Mouse (Mus musculus) liver, embryonic 11.5 days (tissue): ENCODE data around the gene Pygm. TPM values are rescaled to one million over a fixed set of nuclear protein-coding genes. Genes with fewer than 3 reads are reported as not detected.

Source experiments
- ATAC-seq: fragments of 200-750 bp; cut with Nextera tagmentation; replicated peaks from 2 replicates; pipeline ENCODE4 v1.8.0; 2017; ENCODE audit warnings: moderate number of reproducible peaks, mild to moderate bottlenecking, moderate TSS enrichment, moderate library complexity; ENCODE audit not compliant: low FRiP score
- DNase-seq: peaks from one replicate; pipeline ENCODE4 v3.0.0-alpha.2; 2017; ENCODE audit warnings: low spot score
- H3K27ac ChIP-seq: fragments of 300-500 bp; sonication (generic); 2 replicates; pipeline ENCODE4 v1.5.1; 2014; ENCODE audit warnings: mild to moderate bottlenecking, low read depth, low read length, control low read depth
- H3K27me3 ChIP-seq: fragments of 300-500 bp; sonication (generic); replicated peaks from 2 replicates; pipeline ENCODE4 v1.6.1; 2014; ENCODE audit warnings: low read length, mixed read lengths; ENCODE audit not compliant: control insufficient read depth, insufficient read depth
- H3K36me3 ChIP-seq: fragments of 300-500 bp; sonication (generic); 2 replicates; pipeline ENCODE4 v1.6.1; 2014; ENCODE audit warnings: mild to moderate bottlenecking, low read length, moderate library complexity, mixed read lengths; ENCODE audit not compliant: control insufficient read depth, insufficient read depth
- H3K4me1 ChIP-seq: fragments of 300-500 bp; sonication (generic); replicated peaks from 2 replicates; pipeline ENCODE4 v1.6.1; 2014; ENCODE audit warnings: low read length, mixed read lengths; ENCODE audit not compliant: control insufficient read depth, insufficient read depth
- H3K4me2 ChIP-seq: fragments of 300-500 bp; sonication (generic); 2 replicates; pipeline ENCODE4 v1.6.1; 2014; ENCODE audit warnings: mild to moderate bottlenecking, control low read depth, moderate library complexity
- H3K4me3 ChIP-seq: fragments of 300-500 bp; sonication (generic); 2 replicates; pipeline ENCODE4 v1.5.1; 2014; ENCODE audit warnings: low read depth, low read length, control low read depth
- H3K9ac ChIP-seq: fragments of 300-500 bp; sonication (generic); 2 replicates; pipeline ENCODE4 v1.6.1; 2014; ENCODE audit warnings: low read depth, low read length, control low read depth
- H3K9me3 ChIP-seq: fragments of 300-500 bp; sonication (generic); 2 replicates; pipeline ENCODE4 v1.6.1; 2016; ENCODE audit warnings: low read length, inconsistent platforms, mixed read lengths; ENCODE audit not compliant: control insufficient read depth
- WGBS: fragments of 180-500 bp; shearing (Covaris S2); extraction: QIAGEN DNeasy Blood & Tissue Kit; methylation state at CpG from one replicate; pipeline ENCODE4 v1.1.7; 2014; 5-methylcytosine and 5-hydroxymethylcytosine counted together
- polyA plus RNA-seq: library from polyadenylated mRNA; unstranded; fragments of >200 nt; fragmentation: Nextera tagmentation; extraction: Ambion mirVana; gene quantifications from 2 replicates; pipeline ENCODE4 v1.2.1, GENCODE M21; 2014

The Pygm gene
- polyA plus RNA-seq, 1 experiment from 2014 or later = 4.3 TPM

DNA sequence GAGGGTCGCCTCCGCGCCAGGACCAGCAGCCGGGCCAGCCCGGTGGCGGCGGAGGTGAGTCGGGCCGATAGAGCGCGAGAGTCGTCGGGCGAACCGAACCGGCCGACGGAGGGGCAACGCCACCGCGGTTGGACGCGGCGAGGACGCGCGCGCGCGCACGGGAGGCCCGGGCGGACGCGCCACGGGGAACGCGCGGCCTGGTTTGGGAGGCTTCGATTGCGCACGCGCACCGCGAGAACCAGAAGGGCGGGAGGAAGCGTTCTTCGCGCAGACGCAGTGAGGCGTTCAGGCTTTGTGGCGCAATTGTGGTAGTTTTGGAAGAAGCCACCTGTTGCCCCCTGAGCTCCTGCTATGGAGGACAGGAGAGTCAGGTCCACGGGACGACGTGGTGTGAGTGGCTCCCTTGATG lies 19.9 kb upstream of the Pygm start:
- ATAC-seq = no peak
- H3K9ac ChIP-seq = peak overlapping the region; percentile 100
- H3K4me3 ChIP-seq = peak overlapping the region; percentile 98
- no peaks in the 10 kb centered on the region for H3K27me3 ChIP-seq
- H3K27ac ChIP-seq = peak overlapping the region; percentile 99
- peaks cover 32% of the 10 kb centered on the region for H3K36me3 ChIP-seq
- no peaks in the 10 kb centered on the region for H3K9me3 ChIP-seq
- peaks cover 16% of the 10 kb centered on the region for H3K4me1 ChIP-seq
- peak; percentile 84 for DNase-seq
- H3K4me2 ChIP-seq = peak overlapping the region; percentile 96
- 1% methylated on average over 54 of the region's 55 CpGs for WGBS

DNA sequence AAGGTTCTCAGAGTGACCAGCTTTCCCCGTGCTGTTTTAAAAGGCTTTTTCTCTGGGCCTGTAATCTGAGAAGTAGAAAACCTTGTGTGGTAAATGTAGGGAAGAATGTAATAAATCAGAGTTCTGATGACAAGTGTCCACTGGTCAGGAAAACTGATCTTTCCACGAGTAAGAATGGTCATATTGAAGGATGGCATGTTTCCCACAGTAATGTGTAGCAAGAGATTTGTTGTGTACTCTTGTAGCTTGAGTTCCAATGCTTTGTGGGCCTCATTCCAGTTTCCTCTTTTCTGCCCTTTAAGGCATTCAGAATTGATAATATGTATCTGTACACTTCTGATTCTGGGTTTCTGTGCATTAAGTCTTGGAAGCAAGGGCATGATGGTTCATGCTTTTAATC lies 19.4 kb upstream of the Pygm start:
- Histone ChIP-seq H3K27ac (peak overlapping the region; percentile 99), H3K27me3 (no peaks in the 10 kb centered on the region), H3K4me2 (peak overlapping the region; percentile 96), H3K36me3 (peaks cover 37% of the 10 kb centered on the region), H3K4me1 (peaks cover 16% of the 10 kb centered on the region), H3K9me3 (no peaks in the 10 kb centered on the region), H3K9ac (peak overlapping the region; percentile 100), H3K4me3 (peak overlapping the region; percentile 98)
- ATAC-seq (no peak), DNase-seq (no peak)
- WGBS = 1% methylated on average over 2 of the region's 2 CpGs

DNA sequence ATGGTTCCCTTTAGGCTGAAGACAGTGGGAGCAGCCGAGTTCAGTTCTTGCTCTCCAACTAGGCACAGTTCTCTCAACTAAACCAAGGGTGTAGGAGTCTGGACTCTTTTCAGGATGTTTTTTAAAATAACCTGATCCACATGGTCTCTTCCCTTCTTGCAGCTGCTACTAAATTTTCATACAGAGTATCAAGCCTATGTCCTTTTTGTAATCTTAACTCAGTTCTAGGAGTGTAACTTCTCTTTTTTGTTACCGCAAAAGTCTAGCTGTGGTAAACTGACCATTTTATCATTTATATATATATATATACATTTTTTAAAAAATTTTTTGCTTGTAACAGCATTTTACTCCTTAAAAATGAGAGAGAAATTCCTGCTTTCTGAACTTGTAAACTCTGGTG lies 14.0 kb upstream of the Pygm start:
- H3K4me3 ChIP-seq = no peak overlapping the region
- DNase-seq = no peak
- H3K9ac ChIP-seq = no peak overlapping the region
- H3K27me3 ChIP-seq = no peaks in the 10 kb centered on the region
- peaks cover 8% of the 10 kb centered on the region for H3K4me1 ChIP-seq
- peaks cover 80% of the 10 kb centered on the region for H3K36me3 ChIP-seq
- ATAC-seq = no peak
- H3K27ac ChIP-seq = no peak overlapping the region
- 90% methylated on average over 2 of the region's 2 CpGs for WGBS
- H3K9me3 ChIP-seq = no peaks in the 10 kb centered on the region
- H3K4me2 ChIP-seq = no peak overlapping the region

DNA sequence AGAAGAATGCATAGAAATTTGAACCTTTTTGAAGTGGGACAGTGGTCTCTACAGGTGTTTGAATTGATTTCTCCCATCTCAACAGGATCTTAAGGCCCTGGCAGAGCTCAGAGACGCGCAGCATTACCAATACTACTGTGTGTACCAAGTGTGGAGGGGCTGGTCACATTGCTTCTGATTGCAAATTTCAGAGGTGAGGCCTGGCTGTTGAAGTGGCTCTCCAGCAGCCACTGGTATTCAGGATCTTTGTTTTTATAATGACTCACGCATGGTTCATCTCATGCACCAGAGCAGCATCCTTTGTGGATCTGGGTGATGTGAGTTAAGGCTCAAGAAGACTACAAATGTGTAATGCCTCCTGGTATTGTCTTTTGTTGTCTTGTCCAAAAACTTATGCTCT lies 11.8 kb upstream of the Pygm start:
- no peak overlapping the region for H3K27ac ChIP-seq
- no peak for DNase-seq
- no peaks in the 10 kb centered on the region for H3K9me3 ChIP-seq
- H3K36me3 ChIP-seq = peaks cover 87% of the 10 kb centered on the region
- H3K9ac ChIP-seq = no peak overlapping the region
- H3K4me3 ChIP-seq = no peak overlapping the region
- no peaks in the 10 kb centered on the region; the same call in 1 of the 2 replicates for H3K4me1 ChIP-seq
- H3K4me2 ChIP-seq = no peak overlapping the region
- 97% methylated on average over 3 of the region's 3 CpGs for WGBS
- ATAC-seq = no peak
- no peaks in the 10 kb centered on the region for H3K27me3 ChIP-seq

DNA sequence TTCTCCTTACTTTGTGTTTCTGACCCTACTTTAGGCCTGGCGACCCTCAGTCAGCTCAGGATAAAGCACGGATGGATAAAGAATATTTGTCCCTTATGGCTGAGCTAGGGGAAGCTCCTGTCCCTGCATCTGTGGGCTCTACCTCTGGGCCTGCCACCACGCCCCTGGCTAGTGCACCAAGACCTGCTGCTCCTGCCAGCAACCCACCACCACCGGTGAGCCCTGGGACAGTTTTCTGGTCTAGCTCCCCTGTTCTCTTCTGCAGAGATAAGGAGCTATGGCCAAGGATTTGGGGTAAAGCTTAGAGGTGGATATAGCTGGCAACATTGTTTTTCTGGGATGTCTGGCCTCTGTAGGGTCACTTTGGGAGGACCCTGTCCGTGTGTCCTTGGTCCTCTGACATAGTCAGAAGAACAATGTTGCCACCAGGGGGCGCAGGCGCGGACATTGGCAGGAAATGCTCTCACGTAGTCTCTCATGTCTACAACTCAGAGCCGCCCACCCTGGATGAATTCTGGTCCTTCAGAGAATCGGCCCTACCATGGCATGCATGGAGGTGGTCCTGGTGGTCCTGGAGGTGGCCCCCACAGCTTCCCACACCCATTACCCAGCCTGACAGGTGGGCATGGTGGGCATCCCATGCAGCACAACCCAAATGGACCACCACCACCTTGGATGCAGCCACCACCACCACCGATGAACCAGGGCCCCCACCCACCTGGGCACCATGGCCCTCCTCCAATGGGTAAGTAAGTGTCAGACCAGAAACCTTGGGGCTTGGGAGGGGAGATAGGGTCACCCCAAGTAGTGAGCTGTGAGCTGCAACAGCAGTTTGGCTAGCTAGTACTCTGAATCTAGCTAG lies 10.4 kb upstream of the Pygm start:
- H3K27ac ChIP-seq = no peak overlapping the region; the same call in 1 of the 2 replicates
- peak; percentile 45 for ATAC-seq
- no peak overlapping the region for H3K4me2 ChIP-seq
- peak; percentile 75 for DNase-seq
- H3K4me1 ChIP-seq = no peaks in the 10 kb centered on the region; the same call in 1 of the 2 replicates
- H3K9ac ChIP-seq = no peak overlapping the region
- 64% methylated on average over 12 of the region's 12 CpGs for WGBS
- no peak overlapping the region for H3K4me3 ChIP-seq
- no peaks in the 10 kb centered on the region for H3K9me3 ChIP-seq
- no peaks in the 10 kb centered on the region for H3K27me3 ChIP-seq
- peaks cover 89% of the 10 kb centered on the region for H3K36me3 ChIP-seq

DNA sequence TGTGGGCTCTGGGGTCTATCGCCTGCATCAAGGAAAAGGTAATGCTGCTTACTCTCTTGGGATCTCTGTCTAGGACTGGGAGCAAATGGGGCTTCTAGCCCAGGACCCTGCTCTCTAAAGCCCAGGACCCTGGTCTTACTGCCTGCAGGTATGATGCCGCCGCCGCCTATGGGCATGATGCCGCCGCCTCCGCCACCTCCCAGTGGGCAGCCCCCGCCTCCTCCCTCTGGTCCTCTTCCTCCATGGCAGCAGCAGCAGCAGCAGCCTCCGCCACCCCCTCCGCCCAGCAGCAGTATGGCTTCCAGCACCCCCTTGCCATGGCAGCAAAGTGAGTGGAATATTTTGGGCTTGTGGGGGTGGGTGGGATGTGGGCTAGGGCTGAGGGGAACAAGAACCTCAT lies 9.6 kb upstream of the Pygm start:
- ATAC-seq = no peak
- Histone ChIP-seq H3K36me3 (peaks cover 83% of the 10 kb centered on the region), H3K9me3 (no peaks in the 10 kb centered on the region), H3K4me1 (no peaks in the 10 kb centered on the region; the same call in 1 of the 2 replicates), H3K4me2 (no peak overlapping the region), H3K27me3 (no peaks in the 10 kb centered on the region), H3K4me3 (no peak overlapping the region), H3K9ac (no peak overlapping the region), H3K27ac (no peak overlapping the region)
- DNase-seq = no peak
- 96% methylated on average over 10 of the region's 10 CpGs for WGBS

DNA sequence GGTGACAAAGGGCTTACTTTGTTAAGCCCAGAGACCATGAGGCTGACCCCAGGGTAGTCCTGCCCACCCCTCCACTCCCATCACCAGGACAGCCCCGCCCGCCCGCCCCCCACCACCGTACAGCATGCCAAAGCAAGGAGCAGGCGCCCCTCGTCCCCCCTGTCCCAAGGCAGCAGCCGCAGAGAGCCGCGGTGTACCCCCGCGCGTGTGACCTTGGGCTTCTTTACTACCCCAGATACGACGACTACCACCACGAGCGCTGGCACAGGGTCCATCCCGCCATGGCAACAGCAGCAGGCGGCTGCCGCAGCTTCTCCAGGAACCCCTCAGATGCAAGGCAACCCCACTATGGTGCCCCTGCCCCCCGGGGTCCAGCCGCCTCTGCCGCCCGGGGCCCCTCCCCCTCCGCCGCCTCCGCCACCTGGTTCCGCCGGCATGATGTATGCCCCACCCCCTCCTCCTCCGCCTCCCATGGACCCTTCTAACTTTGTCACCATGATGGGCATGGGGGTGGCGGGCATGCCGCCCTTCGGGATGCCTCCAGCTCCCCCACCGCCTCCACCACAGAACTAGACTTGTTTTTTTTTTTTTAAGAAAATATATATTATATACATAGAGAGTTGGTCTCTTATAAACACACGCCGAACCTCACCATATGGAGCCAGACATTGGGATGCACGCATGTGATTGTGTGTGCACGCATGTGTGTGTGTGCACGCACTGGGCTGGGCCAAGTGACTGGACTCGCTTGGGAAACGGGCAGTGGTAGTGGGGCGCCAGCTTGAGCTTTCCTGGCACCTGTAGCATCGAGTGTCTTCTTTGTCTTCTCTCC lies 8.6 kb upstream of the Pygm start:
- Histone ChIP-seq H3K9ac (no peak overlapping the region), H3K9me3 (no peaks in the 10 kb centered on the region), H3K36me3 (peaks cover 76% of the 10 kb centered on the region), H3K4me2 (no peak overlapping the region), H3K4me1 (no peaks in the 10 kb centered on the region; the same call in 1 of the 2 replicates), H3K4me3 (no peak overlapping the region), H3K27ac (no peak overlapping the region), H3K27me3 (no peaks in the 10 kb centered on the region)
- ATAC-seq (no peak), DNase-seq (no peak)
- 94% methylated on average over 41 of the region's 42 CpGs for WGBS

DNA sequence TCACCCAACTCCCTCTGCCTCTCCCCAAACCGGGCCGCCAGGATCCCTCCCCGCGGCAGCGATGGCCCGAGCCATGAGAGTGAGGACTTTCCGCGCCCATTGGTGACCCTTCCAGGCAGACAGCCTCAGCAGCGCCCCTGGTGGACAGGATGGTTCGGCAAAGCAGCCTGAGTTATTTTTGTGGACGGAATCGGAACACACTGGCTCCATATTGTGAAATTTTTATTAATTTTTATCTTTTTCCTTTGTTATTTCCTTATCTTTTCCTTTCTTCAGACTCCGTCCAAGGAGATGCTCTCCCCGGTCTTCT lies 8.0 kb upstream of the Pygm start:
- no peak overlapping the region for H3K4me2 ChIP-seq
- no peak overlapping the region for H3K4me3 ChIP-seq
- H3K36me3 ChIP-seq = peaks cover 71% of the 10 kb centered on the region
- no peaks in the 10 kb centered on the region; the same call in 1 of the 2 replicates for H3K4me1 ChIP-seq
- WGBS = 79% methylated on average over 14 of the region's 14 CpGs
- ATAC-seq = no peak
- no peak overlapping the region for H3K9ac ChIP-seq
- H3K9me3 ChIP-seq = no peaks in the 10 kb centered on the region
- H3K27me3 ChIP-seq = no peaks in the 10 kb centered on the region
- no peak for DNase-seq
- H3K27ac ChIP-seq = no peak overlapping the region
